Mouse (Mus musculus): ENCODE measurements around the gene Fibcd1. TPM values are rescaled to one million over a fixed set of nuclear protein-coding genes. Genes with fewer than 3 reads are reported as not detected.
A peak's percentile ranks its signal among the peaks of the same experiment; 100 is the strongest.

Fibcd1 gene
- polyA plus RNA-seq (2012; rRNA removed), result 0.30 and 0.91 TPM in 2 replicates

GRCm38 (mm10) chr2:31845896-31846691, at the start of gene Fibcd1:
Fibcd1 (minus strand) TSS chr2:31846005.
- Histone ChIP-seq H3K36me3 (ENCODE audit: control insufficient read depth, insufficient read depth, low read length) (no peaks in the 10 kb centered on the region), H3K27me3 (ENCODE audit: control insufficient read depth, insufficient read depth, low read length) (peaks cover 47% of the 10 kb centered on the region), H3K27ac (ENCODE audit: insufficient read depth, low read depth, low read length) (no peak within 1 kb of the TSS), H3K4me3 (ENCODE audit: low read depth, low read length) (peak within 1 kb of the TSS; percentile 54), H3K4me1 (ENCODE audit: control insufficient read depth, insufficient read depth, insufficient read length, low read length) (peaks cover 4% of the 10 kb centered on the region)
- 1% methylated on average over 77 of the region's 88 CpGs for WGBS
- no peak for TF ChIP-seq CTCF (IDR thresholded peaks at IDR 0.05; ENCODE audit: extremely low read depth, insufficient read length, insufficient replicate concordance, low read depth, low read length)
- no peak for TF ChIP-seq POLR2A (IDR thresholded peaks at IDR 0.05; ENCODE audit: low read depth, low read length)

- Histone ChIP-seq H3K27ac (ENCODE audit: insufficient read depth, low read depth, low read length) (no peak overlapping the region), H3K36me3 (ENCODE audit: control insufficient read depth, insufficient read depth, low read length) (no peaks in the 10 kb centered on the region), H3K4me1 (ENCODE audit: control insufficient read depth, insufficient read depth, insufficient read length, low read length) (no peaks in the 10 kb centered on the region), H3K4me3 (ENCODE audit: low read depth, low read length) (no peak overlapping the region), H3K27me3 (ENCODE audit: control insufficient read depth, insufficient read depth, low read length) (0 out of 2 replicates have a peak, but pooled peaks cover 2% of the 10 kb centered on the region)
- 71% methylated on average over 13 of the region's 13 CpGs for WGBS
- TF ChIP-seq CTCF (IDR thresholded peaks at IDR 0.05; ENCODE audit: extremely low read depth, insufficient read length, insufficient replicate concordance, low read depth, low read length), result no peak
- TF ChIP-seq POLR2A (IDR thresholded peaks at IDR 0.05; ENCODE audit: low read depth, low read length), result no peak
These were observed 48.5 kb upstream of the Fibcd1 start for GRCm38 (mm10) chr2:31894221-31894870.

- no peaks in the 10 kb centered on the region for H3K4me1 ChIP-seq (ENCODE audit: control insufficient read depth, insufficient read depth, insufficient read length, low read length)
- H3K27me3 ChIP-seq (ENCODE audit: control insufficient read depth, insufficient read depth, low read length), result 0 out of 2 replicates have a peak, but pooled peaks cover 2% of the 10 kb centered on the region
- no peaks in the 10 kb centered on the region for H3K36me3 ChIP-seq (ENCODE audit: control insufficient read depth, insufficient read depth, low read length)
- H3K27ac ChIP-seq (ENCODE audit: insufficient read depth, low read depth, low read length), result no peak overlapping the region
- TF ChIP-seq POLR2A (IDR thresholded peaks at IDR 0.05; ENCODE audit: low read depth, low read length), result no peak
- TF ChIP-seq CTCF (IDR thresholded peaks at IDR 0.05; ENCODE audit: extremely low read depth, insufficient read length, insufficient replicate concordance, low read depth, low read length), result no peak
- H3K4me3 ChIP-seq (ENCODE audit: low read depth, low read length), result no peak overlapping the region
- WGBS, result 71% methylated on average over 10 of the region's 10 CpGs
These were observed 47.4 kb upstream of the Fibcd1 start for GRCm38 (mm10) chr2:31893110-31893669.

GRCm38 (mm10) chr2:31891219-31891618, 45.4 kb upstream of the Fibcd1 start:
- TF ChIP-seq CTCF (IDR thresholded peaks at IDR 0.05; ENCODE audit: extremely low read depth, insufficient read length, insufficient replicate concordance, low read depth, low read length), result no peak
- TF ChIP-seq POLR2A (IDR thresholded peaks at IDR 0.05; ENCODE audit: low read depth, low read length), result no peak
- WGBS, result 87% methylated on average over 2 of the region's 2 CpGs
- Histone ChIP-seq H3K27me3 (ENCODE audit: control insufficient read depth, insufficient read depth, low read length) (peaks cover 11% of the 10 kb centered on the region), H3K36me3 (ENCODE audit: control insufficient read depth, insufficient read depth, low read length) (no peaks in the 10 kb centered on the region), H3K27ac (ENCODE audit: insufficient read depth, low read depth, low read length) (no peak overlapping the region), H3K4me1 (ENCODE audit: control insufficient read depth, insufficient read depth, insufficient read length, low read length) (peaks cover 6% of the 10 kb centered on the region; the same call in 1 of the 2 replicates), H3K4me3 (ENCODE audit: low read depth, low read length) (no peak overlapping the region)

- WGBS, result 32% methylated on average over 1 of the region's 1 CpGs
- no peak overlapping the region for H3K27ac ChIP-seq (ENCODE audit: insufficient read depth, low read depth, low read length)
- no peaks in the 10 kb centered on the region for H3K36me3 ChIP-seq (ENCODE audit: control insufficient read depth, insufficient read depth, low read length)
- H3K4me3 ChIP-seq (ENCODE audit: low read depth, low read length), result no peak overlapping the region
- peaks cover 15% of the 10 kb centered on the region for H3K27me3 ChIP-seq (ENCODE audit: control insufficient read depth, insufficient read depth, low read length)
- peaks cover 6% of the 10 kb centered on the region; the same call in 1 of the 2 replicates for H3K4me1 ChIP-seq (ENCODE audit: control insufficient read depth, insufficient read depth, insufficient read length, low read length)
- TF ChIP-seq CTCF (IDR thresholded peaks at IDR 0.05; ENCODE audit: extremely low read depth, insufficient read length, insufficient replicate concordance, low read depth, low read length) (no peak), POLR2A (IDR thresholded peaks at IDR 0.05; ENCODE audit: low read depth, low read length) (no peak)
These were observed 43.1 kb upstream of the Fibcd1 start for GRCm38 (mm10) chr2:31888871-31889270.

GRCm38 (mm10) chr2:31887030-31887429, 41.2 kb upstream of the Fibcd1 start, which contains the start of gene Lamc3:
Lamc3 (plus strand) TSS chr2:31887291.
- TF ChIP-seq POLR2A (IDR thresholded peaks at IDR 0.05; ENCODE audit: low read depth, low read length), result no peak
- TF ChIP-seq CTCF (IDR thresholded peaks at IDR 0.05; ENCODE audit: extremely low read depth, insufficient read length, insufficient replicate concordance, low read depth, low read length), result no peak
- no peak within 1 kb of the TSS for H3K27ac ChIP-seq (ENCODE audit: insufficient read depth, low read depth, low read length)
- peak within 1 kb of the TSS; percentile 41 for H3K4me3 ChIP-seq (ENCODE audit: low read depth, low read length)
- H3K36me3 ChIP-seq (ENCODE audit: control insufficient read depth, insufficient read depth, low read length), result no peaks in the 10 kb centered on the region
- peaks cover 6% of the 10 kb centered on the region; the same call in 1 of the 2 replicates for H3K4me1 ChIP-seq (ENCODE audit: control insufficient read depth, insufficient read depth, insufficient read length, low read length)
- 6% methylated on average over 26 of the region's 26 CpGs for WGBS
- H3K27me3 ChIP-seq (ENCODE audit: control insufficient read depth, insufficient read depth, low read length), result peaks cover 15% of the 10 kb centered on the region

Data from small intestine, adult 2 months (tissue).